Mouse (Mus musculus): Measurements from ENCODE around the gene Gm17416.

Gm17416 gene

GRCm38 (mm10) chr2:152569038-152569437 is at the start of gene Gm17416:
Gene Gm17416, plus strand, starts transcription at chr2:152569338.
- DNase-seq (ENCODE audit: low spot score): no peak

- no peak for DNase-seq (ENCODE audit: low spot score)
Observed at GRCm38 (mm10) chr2:152539944-152540710, 29.0 kb upstream of the Gm17416 start, which contains the start of gene Defb29. Gene Defb29, minus strand, starts transcription at chr2:152540098.

- DNase-seq (ENCODE audit: low spot score): no peak
Observed at GRCm38 (mm10) chr2:152541979-152542378, 27.2 kb upstream of the Gm17416 start.

GRCm38 (mm10) chr2:152542897-152543296 is 26.2 kb upstream of the Gm17416 start:
- DNase-seq (ENCODE audit: low spot score): no peak

- DNase-seq (ENCODE audit: low spot score): no peak
Observed at GRCm38 (mm10) chr2:152543478-152543877, 25.7 kb upstream of the Gm17416 start.

- DNase-seq (ENCODE audit: low spot score): peak; percentile 41
Observed at GRCm38 (mm10) chr2:152544691-152545090, 24.4 kb upstream of the Gm17416 start.

- no peak for DNase-seq (ENCODE audit: low spot score)
Observed at GRCm38 (mm10) chr2:152548124-152548523, 21.0 kb upstream of the Gm17416 start.

- peak; percentile 48 for DNase-seq (ENCODE audit: low spot score)
Observed at GRCm38 (mm10) chr2:152553774-152554423, 15.2 kb upstream of the Gm17416 start.

- DNase-seq (ENCODE audit: low spot score): no peak
Observed at GRCm38 (mm10) chr2:152556655-152557054, 12.5 kb upstream of the Gm17416 start.

GRCm38 (mm10) chr2:152569881-152570280 is 743 bp downstream of the Gm17416 start:
- DNase-seq (ENCODE audit: low spot score): no peak

- no peak for DNase-seq (ENCODE audit: low spot score)
Observed at GRCm38 (mm10) chr2:152570313-152570712, 1.2 kb downstream of the Gm17416 start.

GRCm38 (mm10) chr2:152572114-152572794 is 3.1 kb downstream of the Gm17416 start, which contains the start of gene Defb21:
Gene Defb21, plus strand, starts transcription at chr2:152572744.
- DNase-seq (ENCODE audit: low spot score): no peak

GRCm38 (mm10) chr2:152573484-152573883 is 4.3 kb downstream of the Gm17416 start:
- DNase-seq (ENCODE audit: low spot score): no peak

- no peak for DNase-seq (ENCODE audit: low spot score)
Observed at GRCm38 (mm10) chr2:152580107-152580506, 11.0 kb downstream of the Gm17416 start, which contains the start of gene Defb19. Gene Defb19, minus strand, starts transcription at chr2:152580312.

- DNase-seq (ENCODE audit: low spot score): no peak
Observed at GRCm38 (mm10) chr2:152580612-152581011, 11.5 kb downstream of the Gm17416 start.

- DNase-seq (ENCODE audit: low spot score): no peak
Observed at GRCm38 (mm10) chr2:152586926-152587560, 17.9 kb downstream of the Gm17416 start.

GRCm38 (mm10) chr2:152588450-152588849 is 19.3 kb downstream of the Gm17416 start:
- no peak for DNase-seq (ENCODE audit: low spot score)

GRCm38 (mm10) chr2:152589021-152589420 is 19.9 kb downstream of the Gm17416 start:
- DNase-seq (ENCODE audit: low spot score): no peak

GRCm38 (mm10) chr2:152599299-152599698 is 30.2 kb downstream of the Gm17416 start, which contains the start of gene Defb45:
Gene Defb45, minus strand, starts transcription at chr2:152599399.
- DNase-seq (ENCODE audit: low spot score): no peak

- DNase-seq (ENCODE audit: low spot score): no peak
Observed at GRCm38 (mm10) chr2:152600076-152600475, 30.9 kb downstream of the Gm17416 start.

- DNase-seq (ENCODE audit: low spot score): no peak
Observed at GRCm38 (mm10) chr2:152601275-152601960, 32.3 kb downstream of the Gm17416 start.

Measured in MN1 (cell line).